Mouse (Mus musculus): ENCODE results near the gene Ndst2.
A peak's percentile ranks its signal among the peaks of the same experiment; 100 is the strongest.

The Ndst2 gene

DNA sequence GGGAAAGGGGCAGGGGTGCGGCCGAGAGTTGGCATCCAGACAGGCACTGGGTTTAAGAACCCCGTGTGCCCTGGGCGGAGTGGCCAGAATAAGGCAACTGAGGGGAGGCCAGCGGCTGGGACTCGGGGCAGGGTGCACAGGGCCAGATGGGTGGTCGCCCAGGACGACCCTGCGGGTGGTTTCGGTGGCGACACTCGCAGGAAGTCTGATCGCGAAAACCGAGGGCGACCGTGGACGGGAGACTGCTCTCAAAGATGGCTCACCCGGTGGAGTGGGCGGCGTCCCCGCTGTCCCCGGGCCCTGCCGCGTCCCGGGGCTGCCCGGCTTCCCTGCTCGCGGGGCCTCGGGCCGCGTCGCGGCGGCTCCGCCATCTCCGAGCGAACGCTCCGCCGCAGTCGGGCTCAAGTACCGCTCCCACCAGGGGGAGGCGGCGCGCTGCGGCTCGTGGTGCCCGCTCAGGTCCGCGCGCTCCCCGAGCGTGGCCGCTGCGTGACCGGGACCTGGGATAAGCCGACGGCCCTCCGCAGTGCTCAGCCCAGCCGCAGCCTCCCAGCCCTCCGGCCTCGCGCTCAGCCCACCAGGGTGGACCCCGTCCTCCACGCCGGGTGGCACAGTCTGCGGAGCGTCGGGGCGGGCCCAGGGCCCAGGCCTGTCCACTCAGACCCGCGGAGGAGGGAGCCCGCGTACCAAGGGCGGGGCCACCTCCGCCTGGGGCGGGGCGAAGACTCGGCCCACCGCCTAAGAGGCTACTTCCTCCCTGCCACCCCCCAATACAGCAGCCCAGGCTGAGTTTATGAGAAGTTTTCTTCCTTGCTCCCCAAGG, at the start of gene Ndst2:
Gene Ndst2, minus strand, starts transcription at position 611 of the 823 bp plus-strand sequence.
- peak; percentile 88 to 94 for DNase-seq

DNA sequence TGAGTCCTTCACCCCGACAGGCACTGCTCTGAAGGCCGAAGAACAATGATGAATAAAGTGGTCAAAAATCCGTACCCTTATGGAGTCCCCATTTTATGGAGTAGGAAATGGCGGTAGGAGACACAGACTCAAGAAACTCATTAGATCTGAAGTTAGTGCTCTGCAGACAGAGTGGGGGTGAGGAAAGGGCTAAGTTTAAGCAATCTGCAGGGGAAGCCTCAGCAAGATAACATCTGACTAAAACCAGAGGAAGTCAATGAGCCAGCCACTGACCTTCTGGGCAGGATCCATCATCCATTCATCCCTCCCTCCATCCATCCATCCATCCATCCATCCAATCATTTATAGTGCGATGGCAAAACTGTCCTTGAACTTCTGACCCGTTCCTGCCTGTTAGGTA, 49.2 kb upstream of the Ndst2 start:
- DNase-seq, result no peak

- no peak for DNase-seq
Observed at GRCm38 (mm10) chr14:20782860-20783259, 48.5 kb upstream of the Ndst2 start.

DNA sequence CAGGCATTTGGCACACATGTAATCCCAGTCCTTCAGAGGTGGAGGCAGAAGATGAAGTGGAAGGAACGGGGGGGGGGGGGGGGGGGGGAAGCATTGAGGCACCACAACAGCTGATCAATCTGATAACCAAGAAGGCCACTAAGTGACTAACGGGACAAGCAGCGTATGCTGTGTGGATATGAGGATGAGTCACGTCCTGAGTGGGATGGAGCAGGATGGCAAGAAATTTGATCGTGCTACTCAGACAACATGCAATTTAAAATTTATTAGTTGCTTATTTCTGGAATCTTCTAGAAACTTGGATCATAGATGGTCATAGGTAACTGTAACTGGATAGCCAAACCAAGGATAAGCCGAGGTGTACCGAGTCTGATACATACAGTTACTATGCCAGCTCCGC, 45.9 kb upstream of the Ndst2 start:
- no peak for DNase-seq

GRCm38 (mm10) chr14:20778496-20778895, 44.1 kb upstream of the Ndst2 start:
- DNase-seq, result no peak

GRCm38 (mm10) chr14:20775661-20776060, 41.3 kb upstream of the Ndst2 start:
- no peak for DNase-seq

DNA sequence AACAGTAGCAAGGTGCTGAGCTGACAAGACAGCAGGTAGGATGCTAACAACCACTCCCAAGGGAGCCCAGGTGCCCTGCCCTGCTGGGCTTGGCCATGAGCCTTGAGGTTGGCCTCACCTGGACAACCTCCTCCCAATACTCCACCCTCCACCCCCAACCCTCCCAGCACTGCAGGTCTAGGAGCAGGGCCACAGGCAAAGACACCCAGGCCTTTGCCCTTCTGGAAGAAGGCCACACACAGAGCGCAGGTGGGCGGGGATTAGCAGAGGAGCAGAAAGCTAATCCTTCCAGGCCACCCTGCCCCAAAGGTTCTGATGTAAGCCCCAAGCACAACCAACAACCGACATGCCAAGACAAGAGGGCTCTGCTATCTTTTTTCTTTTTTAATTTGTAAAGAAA, 39.0 kb upstream of the Ndst2 start:
- peak; percentile 77 to 89 for DNase-seq

DNA sequence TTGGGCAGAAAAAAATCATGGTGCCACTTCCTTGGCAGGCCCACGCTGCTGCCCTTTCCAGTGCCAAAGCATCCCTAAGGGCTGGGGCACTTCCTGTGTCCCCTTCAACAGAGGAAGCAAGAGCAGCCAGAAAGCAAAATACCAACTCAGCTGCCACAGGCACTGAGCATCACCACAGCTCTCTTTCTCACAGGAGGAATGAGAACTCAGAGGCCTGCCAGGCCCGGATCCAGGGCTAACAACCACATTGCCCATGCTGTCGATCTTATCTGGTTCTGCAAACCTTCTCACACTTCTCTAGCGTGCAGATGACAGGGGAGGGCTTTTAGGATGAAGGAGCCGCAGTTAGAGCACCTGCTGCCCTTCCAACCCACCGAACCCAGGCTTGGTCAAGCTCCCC, 38.4 kb upstream of the Ndst2 start:
- no peak for DNase-seq

DNA sequence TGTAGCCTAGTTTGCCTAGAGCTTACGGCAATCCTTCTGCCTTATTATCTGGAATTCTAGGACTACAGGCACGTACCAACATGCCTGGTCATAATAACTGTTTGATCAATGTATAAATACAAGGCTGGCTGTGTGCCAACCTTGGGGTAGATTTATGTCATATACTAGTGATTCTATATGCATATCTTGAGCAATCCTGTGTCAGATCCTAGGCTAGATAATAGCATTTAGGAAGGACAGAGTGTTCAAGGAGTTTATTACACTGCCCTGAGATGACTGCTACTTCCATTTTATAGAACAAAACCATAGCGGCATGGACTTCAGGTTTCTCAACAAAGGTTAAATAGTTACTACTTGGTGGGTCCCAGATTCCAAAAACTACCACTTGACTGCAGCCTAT, 37.6 kb upstream of the Ndst2 start:
- DNase-seq, result no peak

- no peak for DNase-seq
Observed at GRCm38 (mm10) chr14:20768581-20768980, 34.2 kb upstream of the Ndst2 start.

GRCm38 (mm10) chr14:20767936-20768335, 33.6 kb upstream of the Ndst2 start:
- DNase-seq, result no peak

GRCm38 (mm10) chr14:20765642-20766258, 31.4 kb upstream of the Ndst2 start:
- peak; percentile 85 to 96 for DNase-seq

DNA sequence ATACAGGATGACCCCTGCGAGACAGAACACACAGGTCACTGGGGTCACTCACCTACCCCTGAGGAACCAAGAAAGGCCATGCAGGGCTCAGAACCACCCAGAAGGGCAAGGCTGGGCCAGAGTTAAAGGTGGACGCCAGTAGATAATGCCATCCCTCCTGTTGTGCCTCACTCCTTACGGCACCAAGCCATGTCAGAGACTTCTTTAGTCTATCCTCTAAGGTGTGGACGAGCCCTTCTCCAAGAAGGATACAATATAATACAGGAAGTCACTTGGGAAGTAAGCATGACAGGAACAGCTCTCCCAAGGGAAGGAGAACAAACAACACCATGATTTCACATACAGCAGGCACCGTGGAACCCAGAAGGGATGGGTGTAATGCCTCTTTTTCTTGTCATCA, 30.6 kb upstream of the Ndst2 start:
- DNase-seq, result no peak

GRCm38 (mm10) chr14:20758768-20759435, 24.5 kb upstream of the Ndst2 start:
- no peak for DNase-seq

- peak; percentile 49 to 71 for DNase-seq
Observed at GRCm38 (mm10) chr14:20757370-20757907, 23.1 kb upstream of the Ndst2 start.

GRCm38 (mm10) chr14:20753792-20754191, 19.4 kb upstream of the Ndst2 start:
- no peak for DNase-seq

GRCm38 (mm10) chr14:20750503-20750902, 16.1 kb upstream of the Ndst2 start:
- DNase-seq, result no peak

DNA sequence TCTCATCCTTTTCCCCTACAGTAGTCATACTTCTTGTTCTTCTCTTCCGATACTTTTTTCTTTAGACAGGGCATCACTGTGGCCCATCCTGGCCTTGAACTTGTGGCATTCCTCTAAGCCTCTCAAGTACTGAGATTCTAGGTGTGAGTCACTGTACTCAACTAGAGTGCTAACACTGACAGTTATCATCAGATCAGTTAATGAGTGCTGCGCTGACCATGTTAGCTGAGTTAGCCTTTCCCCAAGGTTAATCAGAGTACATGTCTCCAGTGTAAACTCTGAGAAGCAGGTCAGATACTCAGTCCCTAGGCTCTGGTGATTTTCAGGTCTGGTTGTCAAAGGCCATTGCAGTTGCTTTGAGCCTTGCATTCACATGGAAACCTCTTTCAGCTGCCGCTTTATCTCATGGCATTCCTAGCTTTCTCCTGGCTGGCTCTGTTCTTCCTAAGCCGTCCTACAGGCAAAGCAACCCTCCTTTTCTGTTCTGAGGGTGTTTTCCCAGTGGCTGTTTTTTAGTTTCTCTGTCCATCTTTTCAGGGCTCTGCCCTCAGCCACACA, 15.2 kb upstream of the Ndst2 start:
- DNase-seq, result no peak

DNA sequence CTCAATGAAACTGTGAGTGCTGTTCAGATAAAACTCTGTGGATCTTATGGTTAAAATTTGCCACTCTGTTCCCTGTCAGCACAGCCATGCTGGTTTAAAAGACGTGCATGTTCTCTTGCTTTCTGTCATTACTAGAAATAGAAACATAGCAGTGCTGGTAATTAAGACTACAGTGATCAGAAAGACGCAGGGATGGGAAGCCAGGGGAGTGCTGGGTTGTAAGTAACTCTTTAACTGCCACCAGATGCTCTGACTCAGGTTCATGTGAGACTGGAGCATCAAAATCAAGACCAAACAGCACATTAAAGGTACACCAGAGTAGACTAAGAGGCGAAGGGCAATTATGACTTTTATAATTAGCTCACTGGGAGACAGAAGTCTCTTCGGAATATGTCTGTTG, 14.0 kb upstream of the Ndst2 start:
- no peak for DNase-seq

GRCm38 (mm10) chr14:20746935-20747334, 12.6 kb upstream of the Ndst2 start:
- no peak for DNase-seq

DNA sequence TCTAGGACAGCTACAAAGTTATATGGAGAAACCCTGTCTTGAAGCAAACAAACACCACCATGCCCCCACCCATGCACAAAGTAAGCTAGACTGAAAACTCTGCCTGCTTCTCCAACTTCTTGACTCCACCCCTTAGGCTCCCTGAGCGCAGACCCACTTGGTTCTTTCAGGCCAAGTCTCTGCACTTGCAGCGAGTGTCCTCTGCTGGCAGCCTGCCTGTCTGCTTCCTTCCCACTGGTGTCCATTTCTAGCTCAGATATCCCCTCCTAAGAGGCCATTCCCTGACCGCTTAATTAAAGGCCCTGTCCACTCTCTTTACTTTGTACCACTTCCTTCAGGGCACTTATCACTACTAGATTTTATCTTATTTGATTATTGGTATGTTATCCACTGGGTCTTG, 9.3 kb upstream of the Ndst2 start:
- DNase-seq, result peak; percentile 65 to 72

DNA sequence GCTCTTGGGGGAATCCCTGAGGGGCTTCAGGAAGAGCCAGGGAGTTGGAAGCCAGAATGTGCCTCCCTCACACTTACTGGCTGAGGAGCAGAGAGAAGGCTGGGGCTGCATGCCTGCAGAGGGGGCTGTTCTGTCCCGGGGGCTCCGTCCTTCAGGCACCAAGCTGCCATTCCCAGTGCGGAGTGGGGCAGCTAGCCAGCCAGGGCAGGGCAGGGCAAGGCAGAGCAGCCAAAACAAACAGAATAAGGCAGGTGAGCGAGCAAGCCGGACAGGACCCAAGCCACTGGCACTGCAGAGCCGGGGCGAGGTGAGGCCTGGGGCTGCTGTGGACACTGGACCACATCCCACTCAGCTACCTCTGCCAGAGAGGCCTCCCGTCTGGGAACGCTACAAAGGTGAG, 6.9 kb upstream of the Ndst2 start:
- no peak for DNase-seq

- DNase-seq, result no peak
Observed at GRCm38 (mm10) chr14:20738511-20738910, 4.1 kb upstream of the Ndst2 start.

Data from kidney, postnatal 25 days (tissue).